Mouse (Mus musculus) adrenal gland, postnatal 14 days (tissue): ENCODE measurements around the gene Sh2b1. TPM values are rescaled to one million over a fixed set of nuclear protein-coding genes. Genes with fewer than 3 reads are reported as not detected.
A peak's percentile ranks its signal among the peaks of the same experiment; 100 is the strongest.

Source experiments
- DNase-seq: peaks from one replicate; pipeline ENCODE4 v3.0.0; 2021; ENCODE audit warnings: mixed read lengths
- total RNA-seq: library from RNA; stranded (reverse); gene quantifications from 2 replicates; pipeline ENCODE4 v1.2.3, GENCODE M21; 2021

The Sh2b1 gene
- total RNA-seq, 1 experiment from 2014 or later = 52.3 TPM

- no peak for DNase-seq
Measured at GRCm38 (mm10) chr7:126456382-126457266, 18.6 kb downstream of the Sh2b1 start.

GRCm38 (mm10) chr7:126455242-126455641 lies 20.0 kb downstream of the Sh2b1 start:
- DNase-seq = no peak

- no peak for DNase-seq
Measured at GRCm38 (mm10) chr7:126453861-126454260, 21.4 kb downstream of the Sh2b1 start.

- no peak for DNase-seq
Measured at GRCm38 (mm10) chr7:126452244-126452643, 23.0 kb downstream of the Sh2b1 start.

- DNase-seq = no peak
Measured at GRCm38 (mm10) chr7:126450641-126451040, 24.6 kb downstream of the Sh2b1 start.

GRCm38 (mm10) chr7:126449991-126450390 lies 25.2 kb downstream of the Sh2b1 start:
- DNase-seq = no peak

- no peak for DNase-seq
Measured at GRCm38 (mm10) chr7:126448481-126448880, 26.7 kb downstream of the Sh2b1 start.

- no peak for DNase-seq
Measured at GRCm38 (mm10) chr7:126446217-126446616, 29.0 kb downstream of the Sh2b1 start.

GRCm38 (mm10) chr7:126445104-126445815 lies 30.0 kb downstream of the Sh2b1 start:
- no peak for DNase-seq

- DNase-seq = no peak
Measured at GRCm38 (mm10) chr7:126444536-126444935, 30.7 kb downstream of the Sh2b1 start.

- no peak for DNase-seq
Measured at GRCm38 (mm10) chr7:126443997-126444396, 31.2 kb downstream of the Sh2b1 start.

GRCm38 (mm10) chr7:126440134-126440533 lies 35.1 kb downstream of the Sh2b1 start:
- DNase-seq = no peak

- DNase-seq = peak; percentile 87
Measured at GRCm38 (mm10) chr7:126436851-126437250, 38.4 kb downstream of the Sh2b1 start.

- no peak for DNase-seq
Measured at GRCm38 (mm10) chr7:126435801-126436200, 39.4 kb downstream of the Sh2b1 start.

GRCm38 (mm10) chr7:126434726-126435125 lies 40.5 kb downstream of the Sh2b1 start:
- peak; percentile 51 for DNase-seq

- no peak for DNase-seq
Measured at GRCm38 (mm10) chr7:126430167-126430566, 45.1 kb downstream of the Sh2b1 start.

- DNase-seq = no peak
Measured at GRCm38 (mm10) chr7:126429503-126429898, 45.7 kb downstream of the Sh2b1 start.

- peak; percentile 98 for DNase-seq
Measured at GRCm38 (mm10) chr7:126428631-126429502, 46.4 kb downstream of the Sh2b1 start, which contains the start of gene Rabep2. TSS of gene Rabep2 (plus strand) at chr7:126428759.

- no peak for DNase-seq
Measured at GRCm38 (mm10) chr7:126428154-126428553, 47.1 kb downstream of the Sh2b1 start.

- DNase-seq = no peak
Measured at GRCm38 (mm10) chr7:126427323-126427860, 47.8 kb downstream of the Sh2b1 start.

GRCm38 (mm10) chr7:126424161-126424560 lies 51.1 kb downstream of the Sh2b1 start:
- DNase-seq = no peak

GRCm38 (mm10) chr7:126421756-126422155 lies 53.5 kb downstream of the Sh2b1 start:
- no peak for DNase-seq
